In genomic region chr14:79587139-79587851, GRCm38 (mm10) we compare ENCODE assay signal across 8 mouse cellular contexts. TPM values are rescaled to one million over a fixed set of nuclear protein-coding genes. Genes with fewer than 3 reads are reported as not detected.
DNase-seq lines count a peak whose midpoint lies in the region; ATAC-seq and TF ChIP-seq lines count a peak whose summit lies in the region.

TSS of gene Sugt1 (plus strand) at chr14:79587691.

- ATAC-seq in embryonic facial prominence, embryonic 13.5 days (ENCODE audit: insufficient number of reproducible peaks, insufficient read depth, low FRiP score, low TSS enrichment, low read depth), result peak; percentile 99
- peak; percentile 98 for ATAC-seq in limb, embryonic 12.5 days (ENCODE audit: insufficient number of reproducible peaks, insufficient read depth, low FRiP score, low TSS enrichment, low read depth)
- peak; percentile 99 for ATAC-seq in midbrain, embryonic 15.5 days (replicated peaks)

- peaks cover 17% of the 10 kb centered on the region for H3K4me1 ChIP-seq in embryonic facial prominence, embryonic 13.5 days
- H3K4me1 ChIP-seq in kidney, adult 2 months (ENCODE audit: control insufficient read depth, insufficient read depth, low read length), result peaks cover 8% of the 10 kb centered on the region
- H3K4me1 ChIP-seq in limb, embryonic 12.5 days (replicated peaks), result peaks cover 21% of the 10 kb centered on the region
- H3K4me1 ChIP-seq in midbrain, embryonic 15.5 days, result peaks cover 27% of the 10 kb centered on the region
- H3K4me1 ChIP-seq in spleen, adult 2 months (ENCODE audit: control insufficient read depth, insufficient read depth, insufficient read length), result peaks cover 2% of the 10 kb centered on the region

- peak; percentile 91 for DNase-seq in 3134 (ENCODE audit: extremely low read depth, insufficient read length, low spot score)
- DNase-seq in adrenal gland, postnatal 36 days, result peak; percentile 97
- DNase-seq in heart, adult 18-20 months, result peak; percentile 96 to 97
- DNase-seq in kidney, adult 2 months, result peak; percentile 98
- peak; percentile 91 to 96 for DNase-seq in spleen, adult 2 months (ENCODE audit: low read depth in 1 of 2, low spot score in 2 of 2)

- peak within 1 kb of the TSS; percentile 82 for H3K9ac ChIP-seq in embryonic facial prominence, embryonic 13.5 days
- peak within 1 kb of the TSS; percentile 73 for H3K9ac ChIP-seq in limb, embryonic 12.5 days (replicated peaks)
- peak within 1 kb of the TSS; percentile 75 for H3K9ac ChIP-seq in midbrain, embryonic 15.5 days

- H3K36me3 ChIP-seq in embryonic facial prominence, embryonic 13.5 days, result peaks cover 5% of the 10 kb centered on the region
- H3K36me3 ChIP-seq in kidney, adult 2 months (ENCODE audit: control insufficient read depth, insufficient read depth, low read length), result no peaks in the 10 kb centered on the region
- peaks cover 8% of the 10 kb centered on the region; the same call in 1 of the 2 replicates for H3K36me3 ChIP-seq in limb, embryonic 12.5 days
- H3K36me3 ChIP-seq in midbrain, embryonic 15.5 days (replicated peaks), result no peaks in the 10 kb centered on the region
- H3K36me3 ChIP-seq in spleen, adult 2 months (ENCODE audit: control insufficient read depth, insufficient read depth, low read length), result peaks cover 6% of the 10 kb centered on the region

- no peak for TF ChIP-seq CTCF in kidney, adult 2 months (conservative IDR thresholded peaks at IDR 0.05; ENCODE audit: insufficient read depth, insufficient read length, low read depth, low read length)
- no peak for TF ChIP-seq CTCF in spleen, adult 2 months (IDR thresholded peaks at IDR 0.05; ENCODE audit: extremely low read depth, insufficient read depth, insufficient read length, insufficient replicate concordance)

- H3K27ac ChIP-seq in embryonic facial prominence, embryonic 13.5 days, result peak within 1 kb of the TSS; percentile 96
- H3K27ac ChIP-seq in kidney, adult 2 months (ENCODE audit: insufficient read depth, low read depth, low read length), result peak within 1 kb of the TSS; percentile 100
- H3K27ac ChIP-seq in limb, embryonic 12.5 days, result peak within 1 kb of the TSS; percentile 95
- H3K27ac ChIP-seq in midbrain, embryonic 15.5 days, result peak within 1 kb of the TSS; percentile 98
- peak within 1 kb of the TSS; percentile 98 for H3K27ac ChIP-seq in spleen, adult 2 months (ENCODE audit: insufficient read depth, low read length)

- no peaks in the 10 kb centered on the region for H3K9me3 ChIP-seq in embryonic facial prominence, embryonic 13.5 days
- no peaks in the 10 kb centered on the region for H3K9me3 ChIP-seq in limb, embryonic 12.5 days
- no peaks in the 10 kb centered on the region for H3K9me3 ChIP-seq in midbrain, embryonic 15.5 days

- peak within 1 kb of the TSS; percentile 74 for H3K4me3 ChIP-seq in embryonic facial prominence, embryonic 13.5 days
- peak within 1 kb of the TSS; percentile 91 for H3K4me3 ChIP-seq in kidney, adult 2 months (ENCODE audit: insufficient read depth, low read depth, low read length)
- peak within 1 kb of the TSS; percentile 66 for H3K4me3 ChIP-seq in limb, embryonic 12.5 days (replicated peaks)
- H3K4me3 ChIP-seq in midbrain, embryonic 15.5 days, result peak within 1 kb of the TSS; percentile 78
- peak within 1 kb of the TSS; percentile 93 for H3K4me3 ChIP-seq in spleen, adult 2 months (ENCODE audit: extremely low read depth, insufficient read depth, insufficient read length)

- WGBS in embryonic facial prominence, embryonic 13.5 days, result under 1% methylated on average over 60 of the region's 60 CpGs
- 1% methylated on average over 60 of the region's 60 CpGs for WGBS in kidney, adult 2 months
- 0% methylated on average over 60 of the region's 60 CpGs for WGBS in limb, embryonic 12.5 days
- WGBS in midbrain, embryonic 15.5 days, result under 1% methylated on average over 60 of the region's 60 CpGs
- WGBS in spleen, adult 2 months, result under 1% methylated on average over 60 of the region's 60 CpGs

- peak within 1 kb of the TSS; percentile 72 for H3K4me2 ChIP-seq in embryonic facial prominence, embryonic 13.5 days
- peak within 1 kb of the TSS; percentile 79 for H3K4me2 ChIP-seq in limb, embryonic 12.5 days
- H3K4me2 ChIP-seq in midbrain, embryonic 15.5 days, result peak within 1 kb of the TSS; percentile 83

- TF ChIP-seq POLR2A in kidney, adult 2 months (IDR thresholded peaks at IDR 0.05; ENCODE audit: low read depth, low read length), result peak; percentile 61
- TF ChIP-seq POLR2A in spleen, adult 2 months (IDR thresholded peaks at IDR 0.05; ENCODE audit: low read depth, low read length), result no peak; the same call in 1 of the 2 replicates

- no peaks in the 10 kb centered on the region for H3K27me3 ChIP-seq in embryonic facial prominence, embryonic 13.5 days
- no peaks in the 10 kb centered on the region for H3K27me3 ChIP-seq in kidney, adult 2 months (replicated peaks; ENCODE audit: control insufficient read depth, insufficient read depth, low read length)
- H3K27me3 ChIP-seq in limb, embryonic 12.5 days, result no peaks in the 10 kb centered on the region
- no peaks in the 10 kb centered on the region for H3K27me3 ChIP-seq in midbrain, embryonic 15.5 days (replicated peaks)
- H3K27me3 ChIP-seq in spleen, adult 2 months (ENCODE audit: control insufficient read depth, insufficient read depth, low read length), result no peaks in the 10 kb centered on the region

RNA-seq across cellular contexts. Expression of gene Sugt1, which starts in this region (rescaled TPM):
- 100 to 1,000 TPM in 1 of 2 experiments, 10 to 100 TPM in 1; 96.7 to 149 TPM for total RNA-seq in adrenal gland, postnatal 36 days (2021)
- polyA plus RNA-seq in embryonic facial prominence, embryonic 13.5 days (2015; fragmentation: Nextera tagmentation; extraction: Ambion mirVana), result 137 and 150 TPM in 2 replicates
- 10 to 100 TPM; 68.8 TPM for total RNA-seq in heart, adult 18-20 months (2021)
- 6.8 and 10.6 TPM in 2 replicates for polyA plus RNA-seq in kidney, adult 2 months (2012; rRNA removed)
- polyA plus RNA-seq in limb, embryonic 12.5 days (2016; fragmentation: Nextera tagmentation; extraction: Ambion mirVana), result 142 and 143 TPM in 2 replicates
- polyA plus RNA-seq in midbrain, embryonic 15.5 days (2015; fragmentation: Nextera tagmentation; extraction: Ambion mirVana), result 100 and 108 TPM in 2 replicates
- 3.4 and 3.7 TPM in 2 replicates for polyA plus RNA-seq in spleen, adult 2 months (2012; rRNA removed)

Comparison
In these comparisons a context has a peak if more than half of its experiments do, and no peak if none do; other contexts are left out.
1. Peak in every context shown above with its lines: DNase-seq, ATAC-seq, H3K4me3 ChIP-seq and H3K27ac ChIP-seq.